Mouse (Mus musculus) kidney, adult 2 months (tissue): ENCODE measurements around the gene Nmb. TPM values are rescaled to one million over a fixed set of nuclear protein-coding genes. Genes with fewer than 3 reads are reported as not detected.
A peak's percentile ranks its signal among the peaks of the same experiment; 100 is the strongest.

ENCODE experiments used
- DNase-seq: peaks from one replicate; pipeline ENCODE4 v3.0.0; 2021
- H3K27ac ChIP-seq: fragments of 200-500 bp; 2 replicates; pipeline ENCODE4 v1.5.1; 2012; ENCODE audit warnings: low read depth, low read length, control low read depth, inconsistent platforms; ENCODE audit not compliant: insufficient read depth
- H3K27me3 ChIP-seq: fragments of 200-500 bp; replicated peaks from 2 replicates; pipeline ENCODE4 v1.6.1; 2012; ENCODE audit warnings: mild to moderate bottlenecking, moderate library complexity, low read length, inconsistent platforms; ENCODE audit not compliant: control insufficient read depth, insufficient read depth
- H3K36me3 ChIP-seq: fragments of 200-500 bp; 2 replicates; pipeline ENCODE4 v1.6.1; 2012; ENCODE audit warnings: mild to moderate bottlenecking, moderate library complexity, low read length, inconsistent platforms; ENCODE audit not compliant: control insufficient read depth, insufficient read depth
- H3K4me1 ChIP-seq: fragments of 200-500 bp; 2 replicates; pipeline ENCODE4 v1.6.1; 2011; ENCODE audit warnings: low read length; ENCODE audit not compliant: control insufficient read depth, insufficient read depth
- H3K4me3 ChIP-seq: fragments of 200-500 bp; 2 replicates; pipeline ENCODE4 v1.5.1; 2011; ENCODE audit warnings: mild to moderate bottlenecking, low read depth, low read length, control low read depth; ENCODE audit not compliant: insufficient read depth
- CTCF ChIP-seq: fragments of 200-500 bp; conservative IDR thresholded peaks from 2 replicates; pipeline ENCODE4 v1.5.1; 2011; ENCODE audit warnings: low read depth, mild to moderate bottlenecking, control low read depth, low read length, moderate library complexity, mixed read lengths; ENCODE audit not compliant: insufficient read depth, insufficient read length
- POLR2A ChIP-seq: fragments of 200-500 bp; IDR thresholded peaks from one replicate; pipeline ENCODE4 v1.6.1; 2011; ENCODE audit warnings: low read depth, low read length, control low read depth
- WGBS: fragments of 180-500 bp; shearing (Covaris S2); methylation state at CpG from one replicate; pipeline ENCODE4 v1.1.7; 2018; 5-methylcytosine and 5-hydroxymethylcytosine counted together
- polyA plus RNA-seq: library from polyadenylated mRNA; depleted of rRNA; stranded (reverse); fragments of >200 nt; gene quantifications from 2 replicates; pipeline ENCODE4 v1.2.3, GENCODE M21; 2012

Gene Nmb
- polyA plus RNA-seq, 1 experiment, result 5.0 TPM

DNA sequence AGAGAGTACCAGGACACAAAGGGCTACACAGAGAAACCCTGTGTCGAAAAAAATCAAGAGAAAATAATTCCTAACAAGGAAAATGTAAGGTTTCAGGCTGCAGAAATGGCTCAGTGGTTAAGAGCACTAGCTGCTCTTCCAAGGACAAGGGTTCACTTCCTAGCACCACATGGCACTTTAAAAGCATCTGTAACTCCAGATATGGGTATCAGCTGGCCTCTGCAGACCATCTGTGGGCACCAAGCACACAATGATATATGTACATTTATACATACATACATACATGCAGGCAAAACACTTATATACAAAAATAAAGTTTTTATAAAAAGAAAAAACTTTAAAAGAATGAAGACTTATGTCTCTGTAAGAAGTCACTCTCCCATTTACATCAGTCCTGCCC is 31.0 kb upstream of the Nmb start:
- Histone ChIP-seq H3K36me3 (peaks cover 8% of the 10 kb centered on the region), H3K27me3 (no peaks in the 10 kb centered on the region), H3K4me3 (no peak overlapping the region), H3K4me1 (peaks cover 29% of the 10 kb centered on the region), H3K27ac (no peak overlapping the region)
- 84% methylated on average over 1 of the region's 1 CpGs for WGBS
- no peak for DNase-seq
- no peak for TF ChIP-seq POLR2A

DNA sequence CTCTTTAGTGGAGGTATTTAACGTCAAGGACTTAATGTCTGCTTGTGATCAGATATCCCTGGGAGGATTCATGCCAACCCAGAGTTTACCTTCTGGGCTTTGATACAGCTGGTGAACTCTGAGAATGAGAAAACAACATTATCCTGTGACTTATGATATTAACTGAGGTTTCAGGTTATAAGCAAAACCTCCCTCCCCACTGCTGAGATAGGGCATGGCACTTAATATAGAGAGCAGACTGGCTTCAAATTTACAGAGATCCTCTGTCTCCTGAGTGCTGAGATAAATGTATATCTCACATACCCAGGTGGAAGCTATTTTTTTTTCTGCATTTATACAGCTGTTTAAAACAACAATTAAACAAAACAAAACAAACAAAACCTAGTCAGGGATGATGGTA is 27.9 kb upstream of the Nmb start:
- no peak for DNase-seq
- no peak for TF ChIP-seq POLR2A
- TF ChIP-seq CTCF, result no peak
- Histone ChIP-seq H3K36me3 (peaks cover 8% of the 10 kb centered on the region), H3K4me1 (peaks cover 19% of the 10 kb centered on the region; the same call in 1 of the 2 replicates), H3K4me3 (no peak overlapping the region), H3K27me3 (no peaks in the 10 kb centered on the region), H3K27ac (no peak overlapping the region)
- 41% methylated on average over 1 of the region's 1 CpGs for WGBS

DNA sequence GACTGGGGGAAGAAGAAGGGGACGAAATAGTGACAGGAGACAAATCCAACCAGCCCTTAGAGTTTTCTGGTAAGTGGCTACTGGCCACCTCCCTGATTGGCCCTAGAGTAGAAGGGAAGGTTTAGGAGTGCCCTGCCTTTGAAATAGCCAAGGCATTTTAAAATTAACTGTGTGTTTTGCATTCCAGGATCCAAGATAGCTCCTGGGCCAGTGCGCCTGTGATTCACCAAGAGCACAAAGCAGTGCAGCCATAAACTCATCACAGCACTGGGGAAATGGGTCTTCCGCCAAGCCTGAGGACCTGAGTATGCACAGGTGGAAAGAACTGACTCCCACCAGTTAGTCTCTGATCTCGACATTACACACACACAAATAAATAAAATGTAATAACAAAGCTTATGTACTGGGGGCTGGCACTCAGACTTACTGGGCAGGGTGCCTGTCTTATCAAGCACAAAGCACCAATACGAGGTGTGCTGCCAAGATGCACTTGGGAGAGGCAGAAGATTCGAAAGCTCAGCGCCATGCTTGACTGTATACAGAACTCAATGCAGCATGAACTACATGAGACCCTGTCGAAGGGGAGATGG is 26.8 kb upstream of the Nmb start:
- 59% methylated on average over 8 of the region's 8 CpGs for WGBS
- peaks cover 16% of the 10 kb centered on the region; the same call in 1 of the 2 replicates for H3K4me1 ChIP-seq
- H3K4me3 ChIP-seq, result no peak overlapping the region
- no peak for TF ChIP-seq CTCF
- TF ChIP-seq POLR2A, result no peak
- no peaks in the 10 kb centered on the region for H3K27me3 ChIP-seq
- peaks cover 8% of the 10 kb centered on the region for H3K36me3 ChIP-seq
- no peak overlapping the region for H3K27ac ChIP-seq
- DNase-seq, result no peak

DNA sequence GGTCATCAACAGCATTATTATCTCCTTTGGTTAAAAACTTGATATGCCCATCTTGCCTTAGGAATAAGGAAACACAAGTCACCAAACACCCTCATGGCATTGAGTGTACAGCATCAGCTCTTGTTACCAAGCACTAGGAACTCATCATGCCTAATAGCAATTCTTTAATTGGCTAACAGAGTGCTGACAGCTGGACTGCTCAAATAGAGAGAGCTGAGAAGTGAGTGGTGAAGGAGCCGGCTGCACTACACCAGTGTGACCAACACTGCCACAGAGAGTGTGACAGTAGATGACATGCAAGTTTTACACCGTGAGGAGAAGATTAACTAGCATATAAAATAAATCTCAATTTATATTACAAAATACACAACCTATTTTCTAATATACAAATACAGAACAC is 18.3 kb upstream of the Nmb start:
- 79% methylated on average over 2 of the region's 2 CpGs for WGBS
- TF ChIP-seq POLR2A (no peak), CTCF (no peak)
- Histone ChIP-seq H3K4me1 (no peaks in the 10 kb centered on the region), H3K27ac (no peak overlapping the region), H3K27me3 (no peaks in the 10 kb centered on the region), H3K4me3 (no peak overlapping the region), H3K36me3 (peaks cover 5% of the 10 kb centered on the region)
- DNase-seq, result no peak

DNA sequence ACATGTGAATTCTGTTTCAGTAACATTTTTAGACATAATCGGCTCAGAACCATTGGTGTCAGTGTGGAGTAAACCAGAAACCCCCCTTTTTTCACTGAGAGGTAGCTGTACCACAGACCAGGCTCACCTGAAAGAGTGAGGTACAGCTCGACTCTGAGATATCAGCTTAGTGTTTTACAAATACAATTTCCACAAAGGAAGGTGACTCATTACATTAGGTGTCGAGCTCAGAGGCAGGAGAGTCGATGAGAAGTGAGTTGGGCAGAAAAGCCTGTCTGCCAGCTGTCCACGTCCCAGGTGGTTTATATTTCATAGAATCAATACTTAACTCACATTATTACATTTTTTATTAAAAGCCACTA is 14.8 kb upstream of the Nmb start:
- Histone ChIP-seq H3K27me3 (no peaks in the 10 kb centered on the region), H3K36me3 (peaks cover 10% of the 10 kb centered on the region), H3K4me3 (no peak overlapping the region), H3K4me1 (no peaks in the 10 kb centered on the region; the same call in 1 of the 2 replicates), H3K27ac (no peak overlapping the region)
- TF ChIP-seq CTCF (no peak), POLR2A (no peak)
- 82% methylated on average over 5 of the region's 5 CpGs for WGBS
- DNase-seq, result no peak

DNA sequence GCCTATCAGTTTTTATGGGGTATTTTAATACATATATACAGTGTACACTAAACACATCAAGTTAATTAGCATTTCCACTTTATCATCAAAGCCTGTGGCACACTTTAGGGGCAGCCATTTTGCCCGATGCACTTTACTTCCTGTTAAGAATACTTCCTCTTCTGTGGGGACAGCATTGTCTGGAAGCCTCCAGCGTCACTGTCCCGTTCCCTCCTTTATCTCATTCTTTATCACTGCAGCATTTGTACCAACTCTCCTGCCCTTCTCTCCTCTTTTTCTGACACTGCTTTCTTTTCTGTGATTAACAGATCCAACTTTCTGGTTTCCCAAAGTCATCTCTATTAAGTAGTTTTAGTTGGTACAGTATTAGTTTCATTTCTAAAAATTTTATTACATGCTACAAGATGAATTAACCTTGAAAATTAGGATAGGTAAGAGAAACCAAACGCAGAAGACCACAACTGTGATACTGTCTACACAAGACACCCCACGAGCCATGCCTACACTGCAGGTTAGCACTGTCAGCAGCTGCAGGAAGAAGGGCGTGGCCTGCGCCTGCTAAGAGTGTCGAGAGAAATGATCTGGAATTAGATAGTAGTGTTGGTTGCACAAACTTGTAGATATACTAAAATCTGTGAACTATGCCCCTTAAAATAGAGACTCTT is 14.2 kb upstream of the Nmb start:
- H3K36me3 ChIP-seq, result peaks cover 10% of the 10 kb centered on the region
- H3K4me3 ChIP-seq, result no peak overlapping the region
- no peaks in the 10 kb centered on the region; the same call in 1 of the 2 replicates for H3K4me1 ChIP-seq
- no peaks in the 10 kb centered on the region for H3K27me3 ChIP-seq
- no peak for DNase-seq
- no peak overlapping the region for H3K27ac ChIP-seq
- no peak for TF ChIP-seq CTCF
- no peak for TF ChIP-seq POLR2A
- 73% methylated on average over 8 of the region's 8 CpGs for WGBS

DNA sequence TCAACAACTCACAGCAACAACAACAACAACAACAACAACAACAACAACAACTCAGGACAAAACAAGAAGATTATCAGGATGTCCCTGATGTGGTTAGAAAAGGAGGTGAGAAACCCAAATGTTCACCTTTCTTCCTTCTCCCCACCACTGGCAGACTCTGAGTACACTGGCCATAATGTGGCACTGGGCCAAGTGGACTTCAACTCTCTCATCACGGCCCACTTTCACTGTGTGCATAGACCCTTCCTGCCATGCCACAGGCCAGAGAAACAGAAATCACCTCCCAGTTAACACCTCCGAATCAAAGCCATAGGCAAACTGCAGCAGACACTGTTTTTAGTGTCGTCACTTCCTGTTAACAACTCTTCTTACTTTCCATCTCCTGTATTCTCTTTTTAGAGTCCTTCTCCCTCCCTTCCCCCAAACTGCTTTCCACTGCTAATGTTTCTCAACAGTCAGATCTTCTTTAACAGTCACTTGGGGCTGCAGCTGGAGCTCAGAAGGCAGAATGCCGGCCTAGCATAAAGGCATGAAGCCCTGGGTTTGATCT is 13.1 kb upstream of the Nmb start:
- Histone ChIP-seq H3K27me3 (no peaks in the 10 kb centered on the region), H3K27ac (no peak overlapping the region), H3K36me3 (peaks cover 8% of the 10 kb centered on the region), H3K4me1 (no peaks in the 10 kb centered on the region; the same call in 1 of the 2 replicates), H3K4me3 (no peak overlapping the region)
- TF ChIP-seq CTCF (no peak), POLR2A (no peak)
- peak; percentile 67 for DNase-seq
- 51% methylated on average over 4 of the region's 4 CpGs for WGBS
